Mouse (Mus musculus) adrenal gland, postnatal 0 days (tissue): ENCODE results near the gene Sorcs2. TPM values are rescaled to one million over a fixed set of nuclear protein-coding genes. Genes with fewer than 3 reads are reported as not detected.
A peak's percentile ranks its signal among the peaks of the same experiment; 100 is the strongest.

Experiments
- microRNA-seq: library from miRNA; unstranded; fragments of <30 nt; microRNA quantifications from one replicate; pipeline ENCODE4, GENCODE M21; 2016; ENCODE audit warnings: borderline replicate concordance; ENCODE audit not compliant: insufficient number of aligned reads
- polyA plus RNA-seq: library from polyadenylated mRNA; unstranded; fragments of >200 nt; fragmentation: Nextera tagmentation; extraction: Ambion mirVana; gene quantifications from 2 replicates; pipeline ENCODE4 v1.2.1, GENCODE M21; 2015

Gene Sorcs2
- polyA plus RNA-seq: 10.3 and 13.6 TPM in 2 replicates

GRCm38 (mm10) chr5:36397837-36398282 lies at the start of gene Sorcs2:
Gene Sorcs2 (minus strand): TSS chr5:36398139.

GRCm38 (mm10) chr5:36203916-36204315 lies 194.0 kb downstream of the Sorcs2 start, which contains the start of gene Psapl1:
Gene Psapl1 (plus strand): TSS chr5:36204021.

Small RNAs within 50 kb of the gene (microRNA-seq; reads per million reads assigned to microRNA genes)
- gene Mir7689: 7.7 reads per million, percentile 11 among the genes with 10 or more reads in this experiment

Other genes starting within 250 kb of the Sorcs2 start
- gene Psapl1, start 194.1 kb downstream of the Sorcs2 start, polyA plus RNA-seq: 0.82 TPM in 1 of 2 replicates, not detected in the other
- 87.7 and 103 TPM in 2 replicates for gene Grpel1, start 66.9 kb upstream of the Sorcs2 start, polyA plus RNA-seq
- gene Tada2b, start 86.1 kb upstream of the Sorcs2 start, polyA plus RNA-seq: 1.2 and 1.5 TPM in 2 replicates
- 0.19 and 0.43 TPM in 2 replicates for gene Ccdc96, start 86.4 kb upstream of the Sorcs2 start, polyA plus RNA-seq
- gene Tbc1d14, start 195.1 kb upstream of the Sorcs2 start, polyA plus RNA-seq: 19.2 and 23.5 TPM in 2 replicates